13 mouse cellular contexts compared by ENCODE assay signal in the genomic region with DNA sequence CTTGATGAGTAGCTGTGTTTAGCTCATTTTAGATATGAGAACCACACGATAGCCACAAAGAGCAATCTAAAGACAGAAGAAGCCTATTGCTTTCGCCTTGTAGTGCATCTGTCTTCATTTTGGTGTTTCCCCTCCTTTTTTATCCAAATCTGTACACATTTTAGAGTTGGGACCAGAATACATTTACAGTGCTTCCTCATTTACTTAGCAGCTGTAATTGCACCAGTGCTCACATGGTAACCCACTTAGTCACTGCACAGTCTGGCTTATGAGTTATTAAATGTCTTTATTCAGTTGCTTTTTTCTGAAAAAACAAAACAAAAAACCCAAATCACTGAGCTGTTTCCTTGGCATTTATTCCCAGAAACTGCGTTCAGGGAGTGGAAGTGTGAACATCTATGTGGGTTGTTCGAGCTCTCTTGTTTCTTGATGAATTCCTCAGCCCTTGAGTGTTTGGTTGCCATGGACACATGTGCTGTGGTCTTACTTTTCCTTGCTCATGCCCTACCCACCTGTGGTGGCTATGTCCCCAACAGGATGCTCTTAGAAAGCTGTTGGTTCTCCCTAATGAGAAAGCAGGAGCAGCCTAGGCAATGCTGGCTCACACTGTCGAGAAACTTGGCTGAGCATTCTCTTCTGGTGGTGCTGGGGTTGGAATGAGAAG. TPM values are rescaled to one million over a fixed set of nuclear protein-coding genes. Genes with fewer than 3 reads are reported as not detected.
A peak's percentile ranks its signal among the peaks of the same experiment; 100 is the strongest.
DNase-seq lines count a peak whose midpoint lies in the region; ATAC-seq and TF ChIP-seq lines count a peak whose summit lies in the region.
"Had no signal": no experiment of that assay in that cellular context is flagged by ENCODE, and none has a peak within 500 bp of the region (broad histone marks: within the 10 kb centered on the region; RNA-seq: fewer than 3 reads in every experiment).

No protein-coding gene starts in this region.

- ATAC-seq in hindbrain, postnatal 0 days, result peak; percentile 45; the same call in 1 of the 2 replicates
- no peak for ATAC-seq in hindbrain, embryonic 14.5 days (ENCODE audit: low FRiP score)
- ATAC-seq: liver, embryonic 12.5 days had no signal

- TF ChIP-seq CTCF in hindbrain, postnatal 0 days (IDR thresholded peaks at IDR 0.05; ENCODE audit: low read depth), result no peak

- intact Hi-C loops in left cerebral cortex, postnatal 14 days (cut with DNase I), result loop anchor here (5.0 to 10.0 kb wide), 2 partner anchors 119 to 246 kb away; no protein-coding TSS in a partner anchor

- no peaks in the 10 kb centered on the region for H3K4me1 ChIP-seq in hindbrain, postnatal 0 days (ENCODE audit: insufficient read depth, low read length)
- H3K4me1 ChIP-seq in hindbrain, embryonic 14.5 days (replicated peaks; ENCODE audit: control insufficient read depth, insufficient read depth, low read length), result no peaks in the 10 kb centered on the region
- H3K4me1 ChIP-seq: embryonic facial prominence, embryonic 12.5 days; heart, embryonic 10.5 days had no signal

- no peak overlapping the region for H3K4me3 ChIP-seq in hindbrain, postnatal 0 days (ENCODE audit: low read length)
- no peak overlapping the region for H3K4me3 ChIP-seq in hindbrain, embryonic 14.5 days (replicated peaks; ENCODE audit: low read length)
- H3K4me3 ChIP-seq: embryonic facial prominence, embryonic 12.5 days; heart, embryonic 10.5 days; liver, embryonic 12.5 days had no signal

- H3K27me3 ChIP-seq in hindbrain, postnatal 0 days (ENCODE audit: insufficient read depth, low read length), result no peaks in the 10 kb centered on the region
- no peaks in the 10 kb centered on the region for H3K27me3 ChIP-seq in hindbrain, embryonic 14.5 days (ENCODE audit: control insufficient read depth, insufficient read depth, low read length)
- H3K27me3 ChIP-seq: embryonic facial prominence, embryonic 12.5 days; liver, embryonic 12.5 days had no signal

- 65% methylated on average over 5 of the region's 5 CpGs for WGBS in hindbrain, postnatal 0 days
- WGBS in hindbrain, embryonic 14.5 days, result 79% methylated on average over 5 of the region's 5 CpGs

- H3K9ac ChIP-seq in hindbrain, postnatal 0 days (replicated peaks; ENCODE audit: low read length), result no peak overlapping the region
- no peak overlapping the region for H3K9ac ChIP-seq in hindbrain, embryonic 14.5 days
- H3K9ac ChIP-seq: embryonic facial prominence, embryonic 12.5 days; liver, embryonic 12.5 days had no signal

- no peaks in the 10 kb centered on the region for H3K36me3 ChIP-seq in hindbrain, postnatal 0 days (ENCODE audit: insufficient read depth, low read length)
- no peaks in the 10 kb centered on the region; the same call in 1 of the 2 replicates for H3K36me3 ChIP-seq in hindbrain, embryonic 14.5 days (replicated peaks; ENCODE audit: control insufficient read depth, insufficient read depth)

- no peaks in the 10 kb centered on the region for H3K9me3 ChIP-seq in hindbrain, postnatal 0 days (ENCODE audit: low read length)
- H3K9me3 ChIP-seq in hindbrain, embryonic 14.5 days (ENCODE audit: control insufficient read depth, low read length), result no peaks in the 10 kb centered on the region
- H3K9me3 ChIP-seq: embryonic facial prominence, embryonic 12.5 days; heart, embryonic 10.5 days; liver, embryonic 12.5 days had no signal

- DNase-seq in hindbrain, postnatal 0 days (ENCODE audit: low spot score), result peak; percentile 20
- DNase-seq in hindbrain, embryonic 14.5 days (ENCODE audit: low spot score), result no peak
- DNase-seq in A20 (ENCODE audit: low read depth, low spot score), result peak; percentile 79
- DNase-seq in brain, adult 2 months (ENCODE audit: low read depth, low spot score), result peak; percentile 82
- peak; percentile 45 to 85 for DNase-seq in left cerebral cortex, postnatal 14 days (ENCODE audit: low spot score in 2 of 2)
- DNase-seq in testis, postnatal 14 days (ENCODE audit: low spot score), result no peak
- no peak for DNase-seq in urinary bladder, adult 18-20 months (ENCODE audit: low spot score in 2 of 2)
- DNase-seq in embryo, embryonic 9.5 days (ENCODE audit: extremely low spot score), result no peak
- DNase-seq: cerebellum, adult 9-10 months; kidney, adult 9 months had no signal

- no peak overlapping the region for H3K27ac ChIP-seq in hindbrain, postnatal 0 days
- H3K27ac ChIP-seq in hindbrain, embryonic 14.5 days, result no peak overlapping the region
- H3K27ac ChIP-seq: embryonic facial prominence, embryonic 12.5 days; heart, embryonic 10.5 days; liver, embryonic 12.5 days had no signal

- no peak overlapping the region for H3K4me2 ChIP-seq in hindbrain, postnatal 0 days (ENCODE audit: low read depth, low read length)
- no peak overlapping the region for H3K4me2 ChIP-seq in hindbrain, embryonic 14.5 days (replicated peaks)
- H3K4me2 ChIP-seq: embryonic facial prominence, embryonic 12.5 days; liver, embryonic 12.5 days had no signal

RNA-seq across cellular contexts. Expression of a gene that starts 24.8 kb away (rescaled TPM):
- 29.7 and 30.3 TPM in 2 replicates for total RNA-seq in hindbrain, postnatal 0 days (2014; rRNA removed)
- polyA plus RNA-seq in hindbrain, postnatal 0 days (2015; fragmentation: Nextera tagmentation; extraction: Ambion mirVana), result 11.1 and 11.4 TPM in 2 replicates
- 14.1 and 15.5 TPM in 2 replicates for polyA plus RNA-seq in hindbrain, embryonic 14.5 days (2014; fragmentation: Nextera tagmentation; extraction: Ambion mirVana)
- total RNA-seq in left cerebral cortex, postnatal 14 days (2021), result 1 to 10 TPM; 8.1 to 8.9 TPM

RNA-seq across cellular contexts. Expression of a gene that starts 26.3 kb away (rescaled TPM):
- 24.8 and 32.2 TPM in 2 replicates for total RNA-seq in hindbrain, postnatal 0 days (2014; rRNA removed)
- 37.1 and 39.7 TPM in 2 replicates for polyA plus RNA-seq in hindbrain, postnatal 0 days (2015; fragmentation: Nextera tagmentation; extraction: Ambion mirVana)
- polyA plus RNA-seq in hindbrain, embryonic 14.5 days (2014; fragmentation: Nextera tagmentation; extraction: Ambion mirVana), result 56.7 and 71.8 TPM in 2 replicates
- total RNA-seq in left cerebral cortex, postnatal 14 days (2021), result 10 to 100 TPM; 46.9 to 53.5 TPM

Comparison
In these comparisons a context has a peak if more than half of its experiments do, and no peak if none do; other contexts are left out.
1. DNase-seq: peak in hindbrain, postnatal 0 days (single experiment), A20 (single experiment), brain, adult 2 months (single experiment) and left cerebral cortex, postnatal 14 days (2 of 2); none in hindbrain, embryonic 14.5 days (single experiment), testis, postnatal 14 days (single experiment), urinary bladder, adult 18-20 months (0 of 2) and embryo, embryonic 9.5 days (single experiment).